ENCODE assay signal across 15 mouse cellular contexts in genomic region chr14:45438250-45438930, GRCm38 (mm10). TPM values are rescaled to one million over a fixed set of nuclear protein-coding genes. Genes with fewer than 3 reads are reported as not detected.
DNase-seq lines count a peak whose midpoint lies in the region; ATAC-seq lines count a peak whose summit lies in the region.
"Had no signal": no experiment of that assay in that cellular context is flagged by ENCODE, and none has a peak within 500 bp of the region (broad histone marks: within the 10 kb centered on the region; RNA-seq: fewer than 3 reads in every experiment).

No protein-coding gene starts in this region.

- H3K36me3 ChIP-seq in kidney, embryonic 16.5 days (ENCODE audit: insufficient read depth, low read length), result no peaks in the 10 kb centered on the region
- H3K36me3 ChIP-seq in kidney, embryonic 14.5 days (ENCODE audit: control insufficient read depth, insufficient read depth, low read length), result no peaks in the 10 kb centered on the region
- H3K36me3 ChIP-seq in embryonic facial prominence, embryonic 12.5 days, result no peaks in the 10 kb centered on the region
- H3K36me3 ChIP-seq in limb, embryonic 10.5 days, result no peaks in the 10 kb centered on the region
- H3K36me3 ChIP-seq: heart, embryonic 10.5 days had no signal

- H3K27ac ChIP-seq in kidney, embryonic 16.5 days (ENCODE audit: low read length), result peak overlapping the region; percentile 69; the same call in 1 of the 2 replicates
- no peak overlapping the region for H3K27ac ChIP-seq in kidney, embryonic 14.5 days (ENCODE audit: low read depth, low read length)
- 0 out of 2 replicates have a peak overlapping the region, but pooled peaks have one; percentile 23 for H3K27ac ChIP-seq in embryonic facial prominence, embryonic 12.5 days
- peak overlapping the region; percentile 89 for H3K27ac ChIP-seq in limb, embryonic 10.5 days
- H3K27ac ChIP-seq: forebrain, embryonic 13.5 days; heart, embryonic 10.5 days; hindbrain, postnatal 0 days had no signal

- H3K9me3 ChIP-seq in kidney, embryonic 16.5 days (ENCODE audit: low read length), result no peaks in the 10 kb centered on the region
- H3K9me3 ChIP-seq in kidney, embryonic 14.5 days (ENCODE audit: control insufficient read depth, low read length), result no peaks in the 10 kb centered on the region
- H3K9me3 ChIP-seq in embryonic facial prominence, embryonic 12.5 days, result no peaks in the 10 kb centered on the region
- no peaks in the 10 kb centered on the region for H3K9me3 ChIP-seq in limb, embryonic 10.5 days (replicated peaks)
- H3K9me3 ChIP-seq: forebrain, embryonic 13.5 days; heart, embryonic 10.5 days had no signal

- H3K4me2 ChIP-seq in kidney, embryonic 16.5 days (replicated peaks; ENCODE audit: low read depth, low read length), result no peak overlapping the region
- no peak overlapping the region for H3K4me2 ChIP-seq in kidney, embryonic 14.5 days (replicated peaks; ENCODE audit: low read depth, low read length)
- H3K4me2 ChIP-seq in embryonic facial prominence, embryonic 12.5 days (replicated peaks), result no peak overlapping the region
- H3K4me2 ChIP-seq: forebrain, embryonic 13.5 days had no signal

- H3K4me3 ChIP-seq in kidney, embryonic 16.5 days (ENCODE audit: low read length), result no peak overlapping the region
- no peak overlapping the region for H3K4me3 ChIP-seq in kidney, embryonic 14.5 days (ENCODE audit: low read length)
- no peak overlapping the region for H3K4me3 ChIP-seq in embryonic facial prominence, embryonic 12.5 days
- peak overlapping the region; percentile 17; the same call in 1 of the 2 replicates for H3K4me3 ChIP-seq in limb, embryonic 10.5 days
- H3K4me3 ChIP-seq: forebrain, embryonic 13.5 days; heart, embryonic 10.5 days had no signal

- H3K27me3 ChIP-seq in kidney, embryonic 16.5 days (ENCODE audit: insufficient read depth, low read length), result no peaks in the 10 kb centered on the region
- no peaks in the 10 kb centered on the region for H3K27me3 ChIP-seq in kidney, embryonic 14.5 days (ENCODE audit: control insufficient read depth, insufficient read depth, low read length)
- H3K27me3 ChIP-seq in embryonic facial prominence, embryonic 12.5 days, result no peaks in the 10 kb centered on the region
- no peaks in the 10 kb centered on the region for H3K27me3 ChIP-seq in limb, embryonic 10.5 days (ENCODE audit: low read depth, poor library complexity, severe bottlenecking)
- H3K27me3 ChIP-seq: forebrain, embryonic 13.5 days had no signal

- DNase-seq in limb, embryonic 10.5 days (ENCODE audit: low spot score), result no peak
- no peak for DNase-seq in spleen, postnatal 4 days (ENCODE audit: low spot score in 2 of 2)
- no peak for DNase-seq in cerebellum, postnatal 25 days
- DNase-seq in thymus, postnatal 36 days, result no peak
- DNase-seq: adrenal gland, postnatal 10 days; cerebellum, adult 8-10 months; kidney, postnatal 14 days; midbrain, embryonic 14.5 days; right cerebral cortex, postnatal 14 days had no signal

- 55% methylated on average over 19 of the region's 19 CpGs for WGBS in kidney, embryonic 16.5 days
- WGBS in kidney, embryonic 14.5 days, result 57% methylated on average over 19 of the region's 19 CpGs
- WGBS in embryonic facial prominence, embryonic 12.5 days, result 37% methylated on average over 19 of the region's 19 CpGs
- WGBS in limb, embryonic 10.5 days, result 23% methylated on average over 19 of the region's 19 CpGs

- no peak overlapping the region for H3K9ac ChIP-seq in kidney, embryonic 16.5 days (replicated peaks; ENCODE audit: low read length)
- no peak overlapping the region for H3K9ac ChIP-seq in kidney, embryonic 14.5 days (ENCODE audit: low read depth, low read length)
- H3K9ac ChIP-seq in embryonic facial prominence, embryonic 12.5 days, result no peak overlapping the region
- H3K9ac ChIP-seq: forebrain, embryonic 13.5 days had no signal

- no peak for ATAC-seq in kidney, embryonic 16.5 days (ENCODE audit: low FRiP score, low TSS enrichment)
- no peak for ATAC-seq in kidney, embryonic 14.5 days (ENCODE audit: low FRiP score, low TSS enrichment)
- ATAC-seq in embryonic facial prominence, embryonic 12.5 days (ENCODE audit: insufficient number of reproducible peaks, insufficient read depth, low FRiP score, low TSS enrichment), result no peak
- ATAC-seq: forebrain, embryonic 13.5 days; hindbrain, postnatal 0 days had no signal

- peaks cover 23% of the 10 kb centered on the region for H3K4me1 ChIP-seq in kidney, embryonic 16.5 days (ENCODE audit: insufficient read depth, low read length)
- peaks cover 14% of the 10 kb centered on the region for H3K4me1 ChIP-seq in kidney, embryonic 14.5 days (ENCODE audit: control insufficient read depth, insufficient read depth, low read length)
- H3K4me1 ChIP-seq in embryonic facial prominence, embryonic 12.5 days, result peaks cover 14% of the 10 kb centered on the region
- H3K4me1 ChIP-seq in limb, embryonic 10.5 days, result peaks cover 67% of the 10 kb centered on the region
- H3K4me1 ChIP-seq: forebrain, embryonic 13.5 days had no signal

RNA-seq across cellular contexts. Expression of gene Gnpnat1, which starts 33.7 kb away (rescaled TPM):
- polyA plus RNA-seq in kidney, embryonic 16.5 days (2015; fragmentation: Nextera tagmentation; extraction: Ambion mirVana), result 58.1 and 63.0 TPM in 2 replicates
- polyA plus RNA-seq in kidney, embryonic 14.5 days (2014; fragmentation: Nextera tagmentation; extraction: Ambion mirVana), result 56.3 and 74.5 TPM in 2 replicates
- polyA plus RNA-seq in embryonic facial prominence, embryonic 12.5 days (2016; fragmentation: Nextera tagmentation; extraction: Ambion mirVana), result 37.8 and 45.0 TPM in 2 replicates
- polyA plus RNA-seq in limb, embryonic 10.5 days (2016; fragmentation: Nextera tagmentation; extraction: Ambion mirVana), result 61.2 and 74.4 TPM in 2 replicates
